Mouse (Mus musculus) retina, postnatal 1 day (tissue): ENCODE data around the gene Oser1.
"Not testable (repeated sequence)": the region's sequence is repeated elsewhere in the genome, so short reads cannot be mapped to it uniquely, and the experiment has no call there.

Experiments
- DNase-seq: peaks from one replicate; pipeline ENCODE4 v3.0.0-alpha.2; 2012

The Oser1 gene

DNA sequence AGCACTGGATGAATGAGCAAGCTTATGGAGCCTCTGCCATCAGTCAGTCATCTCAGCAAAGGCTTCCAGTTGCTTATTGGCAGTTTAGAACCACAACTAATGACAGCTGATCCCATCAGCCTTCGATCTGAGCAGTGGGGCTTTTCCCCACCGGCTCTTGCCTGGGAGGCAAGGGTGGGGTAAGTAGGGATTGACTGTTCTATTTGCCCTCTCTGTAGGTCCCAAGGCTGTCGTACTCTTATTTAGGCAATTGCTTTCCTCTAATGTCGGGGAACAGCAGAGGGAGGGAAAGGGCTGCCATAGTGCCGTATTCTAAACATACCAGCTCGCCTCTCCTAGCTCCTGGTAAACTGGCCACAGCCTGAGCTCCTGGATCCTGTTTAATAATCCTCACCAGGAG is at the start of gene Oser1:
Gene Oser1, minus strand, starts transcription at position 101 of the 400 bp plus-strand sequence.
- DNase-seq, result no peak

DNA sequence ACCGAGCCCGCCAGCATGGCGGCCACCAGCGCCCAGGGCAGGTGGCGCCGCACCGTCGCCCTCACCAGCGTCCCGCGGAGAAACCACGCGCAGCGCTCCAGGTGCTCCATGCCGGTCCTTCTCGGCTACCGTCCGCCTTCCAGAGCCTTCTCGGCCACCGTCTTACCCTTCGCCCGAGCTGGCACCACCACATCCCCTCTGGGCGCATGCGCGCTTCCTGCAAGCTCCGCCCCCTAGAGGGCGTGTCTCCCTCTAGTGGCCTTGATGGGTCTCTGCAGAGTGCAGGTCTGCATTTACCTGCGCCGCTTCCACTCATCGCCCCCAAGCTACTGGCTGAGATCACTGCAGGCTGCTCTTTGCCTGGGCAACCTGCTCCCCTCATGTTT is 48.0 kb upstream of the Oser1 start, which contains the start of gene Fitm2:
Gene Fitm2, minus strand, starts transcription at position 164 of the 386 bp plus-strand sequence.
- peak; percentile 98 for DNase-seq

DNA sequence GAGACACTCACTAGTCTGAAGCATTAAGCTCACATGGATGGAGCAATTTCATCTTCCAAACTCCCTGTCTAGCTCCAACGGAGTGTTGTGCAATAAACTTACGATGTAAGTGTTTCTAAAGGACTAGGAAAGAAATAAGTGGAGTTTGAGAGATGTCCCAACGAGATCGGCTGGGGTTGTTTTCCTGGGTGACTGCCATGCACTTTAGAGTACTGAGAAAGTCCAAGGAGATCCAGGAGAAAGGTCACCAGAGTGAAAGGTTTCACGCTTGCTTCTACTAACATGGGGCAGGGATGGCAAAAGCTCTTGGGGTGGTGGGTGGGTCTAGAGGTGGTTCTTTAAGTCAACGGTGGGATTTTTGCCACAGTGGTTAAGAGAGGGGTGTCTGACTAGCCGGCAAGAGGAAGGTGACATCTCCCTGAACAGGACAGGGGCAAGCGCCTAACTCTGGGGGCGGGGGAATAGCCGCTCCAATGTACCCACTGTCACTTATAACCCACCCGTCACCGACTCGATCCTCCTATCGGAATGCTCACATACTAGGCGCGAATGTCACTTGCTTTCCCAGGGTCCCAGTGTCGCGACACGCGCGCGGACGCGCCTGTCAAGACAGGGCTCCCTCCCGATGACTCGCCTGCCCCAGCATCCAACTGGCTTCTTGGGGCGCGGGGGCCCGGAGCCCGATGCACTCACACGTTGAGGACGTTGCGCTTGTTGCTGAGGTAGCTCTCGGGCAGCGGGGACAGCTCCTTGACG is 47.4 kb upstream of the Oser1 start:
- no peak for DNase-seq

GRCm38 (mm10) chr2:163471136-163471535 is 46.6 kb upstream of the Oser1 start:
- no peak for DNase-seq

- DNase-seq, result no peak
These were observed 45.2 kb upstream of the Oser1 start for GRCm38 (mm10) chr2:163469711-163470110.

GRCm38 (mm10) chr2:163468866-163469265 is 44.4 kb upstream of the Oser1 start:
- DNase-seq, result no peak

DNA sequence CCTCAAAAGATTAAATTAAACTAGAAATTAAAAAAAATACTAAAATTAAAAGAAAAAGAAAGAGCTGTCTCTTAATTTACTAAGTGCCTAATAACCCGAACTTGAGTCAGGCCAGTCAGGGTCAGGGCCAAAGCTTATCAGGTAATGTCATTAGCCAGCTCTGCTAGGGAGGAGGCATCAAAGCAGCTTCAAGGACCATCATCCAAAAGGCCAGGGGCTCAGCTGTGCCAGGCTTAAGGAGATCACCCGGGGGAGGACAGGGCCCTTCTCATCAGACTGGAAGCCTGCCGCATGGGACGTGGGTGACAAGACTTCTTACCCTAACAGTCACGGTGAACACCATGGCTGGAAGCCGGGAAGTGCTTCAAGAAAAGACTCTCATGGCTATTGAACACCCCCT is 43.1 kb upstream of the Oser1 start:
- DNase-seq, result no peak

DNA sequence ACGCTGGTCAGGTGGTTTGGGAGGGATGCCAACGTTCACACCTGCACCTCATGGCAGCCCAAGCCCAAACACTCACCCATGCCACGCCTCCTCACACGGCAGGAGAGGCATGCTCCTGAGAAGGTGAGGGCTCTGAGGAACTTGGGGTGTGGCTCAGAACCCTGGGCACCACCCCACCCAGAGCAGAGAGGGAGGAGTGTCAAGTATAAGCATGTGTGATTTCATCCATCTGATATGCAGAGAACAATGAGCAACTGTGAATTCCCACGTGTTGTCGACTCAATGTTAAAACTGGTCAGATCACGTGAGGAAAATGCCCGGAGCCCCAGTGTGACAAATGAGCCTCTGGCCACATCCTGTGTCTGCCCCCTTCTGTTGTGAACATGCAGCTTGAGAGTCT is 42.3 kb upstream of the Oser1 start:
- no peak for DNase-seq

DNA sequence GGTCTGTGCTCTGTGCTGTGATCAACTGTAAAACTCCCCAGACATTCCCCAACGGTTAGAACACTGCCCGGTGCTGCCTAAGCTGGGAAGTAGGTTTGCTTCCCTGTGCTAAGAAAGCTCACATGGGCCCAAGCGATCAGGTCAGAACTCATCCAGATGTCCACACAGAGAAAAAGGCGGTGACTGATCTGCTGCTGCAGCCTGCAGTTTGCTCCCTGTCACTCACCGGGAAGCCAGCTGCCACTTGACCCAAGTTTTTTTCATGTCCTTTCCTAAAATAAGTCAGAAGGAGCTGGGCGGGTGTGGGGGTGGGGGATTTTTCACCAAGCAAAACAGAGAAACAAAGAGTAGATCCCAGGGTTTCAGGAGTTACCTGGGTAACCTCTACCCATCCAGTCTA is 40.1 kb upstream of the Oser1 start:
- DNase-seq, result no peak

GRCm38 (mm10) chr2:163463998-163464397 is 39.5 kb upstream of the Oser1 start:
- DNase-seq, result no peak

DNA sequence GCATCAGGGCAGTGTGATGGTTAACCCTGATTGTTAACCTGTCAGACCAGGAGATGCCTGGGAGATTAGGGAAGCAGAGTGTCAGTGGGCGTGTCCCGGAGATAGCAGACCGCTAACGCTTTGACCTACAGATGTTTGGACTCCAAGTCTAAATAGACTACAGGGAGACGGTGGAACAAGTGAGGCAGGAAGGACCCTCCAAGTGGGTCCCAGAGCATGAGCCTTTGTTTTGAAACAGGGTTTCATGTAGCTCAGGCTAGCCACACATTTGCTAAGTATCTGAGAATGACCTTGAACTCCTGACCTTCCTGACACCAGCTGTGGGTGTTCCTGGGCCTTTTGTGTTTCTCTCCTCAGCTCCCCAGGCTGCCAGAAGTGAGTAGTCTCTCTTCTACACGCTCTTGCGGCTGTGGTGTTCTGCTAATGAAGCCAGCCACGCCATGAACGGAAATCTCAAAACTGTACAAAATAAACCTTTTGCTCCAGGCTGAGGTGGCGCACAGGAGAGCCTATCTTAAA is 38.8 kb upstream of the Oser1 start:
- DNase-seq, result no peak

GRCm38 (mm10) chr2:163462801-163463200 is 38.3 kb upstream of the Oser1 start:
- no peak for DNase-seq

DNA sequence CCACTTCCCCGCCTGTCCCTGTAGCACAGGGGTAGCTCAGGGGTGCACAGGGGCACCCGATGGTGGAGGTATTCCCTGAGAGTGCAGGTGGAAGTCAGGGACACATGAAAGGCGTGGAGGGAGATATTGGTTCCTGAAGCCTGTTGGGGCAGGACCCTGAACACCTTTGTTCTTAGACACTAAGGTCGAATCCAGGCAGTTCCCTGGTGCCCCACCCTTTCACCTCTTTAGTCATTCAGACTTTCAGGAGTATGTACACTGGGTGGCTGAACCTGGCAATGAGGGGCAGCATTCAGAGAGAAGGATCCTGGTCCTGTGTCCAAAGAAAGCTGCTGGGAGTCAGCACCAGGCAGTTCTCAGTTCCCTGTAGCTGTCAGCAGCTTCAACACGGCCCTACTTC is 37.9 kb upstream of the Oser1 start:
- no peak for DNase-seq

DNA sequence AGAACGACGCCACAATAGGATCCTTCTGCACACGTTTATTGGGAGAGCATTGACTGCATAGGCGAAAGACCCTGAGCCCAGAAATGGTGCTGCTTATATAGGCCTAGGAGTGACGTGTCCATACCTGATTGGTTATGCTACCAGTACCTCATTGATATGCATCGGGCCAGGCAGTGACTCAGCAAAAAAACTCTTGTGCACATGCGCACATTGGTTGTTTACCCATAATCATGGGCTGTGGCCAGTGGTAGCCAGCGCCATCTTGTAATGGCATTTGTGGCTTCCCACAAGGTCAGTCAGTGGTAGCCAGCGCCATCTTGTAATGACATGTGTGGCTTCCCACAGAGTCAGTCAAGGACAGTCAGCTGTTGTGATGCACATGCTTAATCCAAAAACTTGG is 36.8 kb upstream of the Oser1 start:
- not testable (repeated sequence) for DNase-seq

DNA sequence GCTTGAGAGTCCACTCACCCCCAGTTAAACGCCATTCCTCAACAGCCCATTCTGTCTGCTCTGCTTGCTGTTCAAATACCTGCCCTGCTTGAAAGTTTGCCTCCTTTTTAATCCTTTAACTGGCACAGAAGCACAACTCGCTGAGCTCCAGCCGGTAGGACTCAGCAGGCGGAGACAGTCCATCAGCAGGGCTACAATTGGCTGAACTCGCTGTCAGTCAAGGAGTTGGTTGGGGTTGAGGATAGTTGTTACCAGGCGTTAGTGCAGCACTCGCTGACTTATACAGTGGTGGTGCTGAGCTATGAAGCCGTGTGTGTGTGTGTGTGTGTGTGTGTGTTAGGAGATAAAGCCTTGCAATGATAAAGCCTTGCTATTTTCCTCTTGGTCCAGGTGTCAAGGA is 36.1 kb upstream of the Oser1 start:
- DNase-seq, result no peak

DNA sequence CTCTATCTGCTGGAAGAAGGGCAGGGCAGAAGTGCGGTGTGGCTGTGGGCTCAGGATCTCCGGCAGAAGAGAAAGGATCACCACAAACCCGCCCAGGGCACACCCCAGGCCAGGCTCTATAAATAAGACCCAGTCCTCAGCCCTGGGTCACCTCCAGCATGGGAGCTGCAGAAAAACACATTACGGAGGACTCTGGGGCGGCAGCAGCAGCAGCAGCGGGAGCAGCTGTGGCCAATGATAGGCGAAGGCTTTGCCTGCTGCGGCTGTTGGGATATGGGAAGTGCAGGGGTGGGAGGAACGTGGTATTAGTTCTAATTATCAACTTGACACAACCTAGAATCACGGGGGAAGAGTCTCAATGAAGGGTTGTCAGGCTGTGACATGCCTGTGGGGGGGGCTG is 34.9 kb upstream of the Oser1 start:
- DNase-seq, result peak; percentile 31

DNA sequence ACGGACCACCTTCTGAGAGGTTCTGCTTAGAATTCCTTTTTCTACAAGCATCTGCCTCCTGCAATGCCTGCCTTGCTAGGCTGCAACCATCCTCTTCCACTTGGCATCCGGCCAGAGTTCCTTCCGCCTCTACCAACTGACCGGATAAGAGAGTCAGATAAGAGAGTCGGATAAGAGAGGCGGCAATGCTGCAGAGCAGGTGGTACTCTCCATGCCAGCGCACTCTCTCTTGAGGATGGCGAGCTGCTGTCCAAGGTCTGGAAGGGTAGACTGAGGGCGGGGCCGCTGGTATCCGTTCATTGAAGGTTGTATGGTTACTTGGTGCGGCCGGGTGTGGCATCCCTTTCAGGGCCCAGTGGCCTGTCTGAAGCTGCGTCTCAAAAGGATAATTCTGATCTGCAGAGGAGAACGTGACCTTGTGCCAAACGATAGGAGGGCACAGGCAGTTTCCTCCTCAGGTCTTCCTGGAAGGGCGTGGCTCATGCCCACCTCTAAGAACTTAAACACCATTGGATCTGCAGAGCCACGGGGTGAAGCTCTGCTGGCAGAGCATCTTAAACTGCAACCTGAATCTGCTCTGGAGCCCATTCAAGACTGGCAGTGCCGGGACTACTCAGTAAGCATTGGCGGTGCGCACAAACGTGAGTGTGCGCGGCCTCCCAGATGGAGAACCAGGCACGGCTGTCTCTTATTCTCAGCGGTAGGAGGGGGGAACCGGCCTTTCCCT is 34.2 kb upstream of the Oser1 start:
- no peak for DNase-seq

GRCm38 (mm10) chr2:163453378-163453777 is 28.9 kb upstream of the Oser1 start:
- DNase-seq, result no peak

DNA sequence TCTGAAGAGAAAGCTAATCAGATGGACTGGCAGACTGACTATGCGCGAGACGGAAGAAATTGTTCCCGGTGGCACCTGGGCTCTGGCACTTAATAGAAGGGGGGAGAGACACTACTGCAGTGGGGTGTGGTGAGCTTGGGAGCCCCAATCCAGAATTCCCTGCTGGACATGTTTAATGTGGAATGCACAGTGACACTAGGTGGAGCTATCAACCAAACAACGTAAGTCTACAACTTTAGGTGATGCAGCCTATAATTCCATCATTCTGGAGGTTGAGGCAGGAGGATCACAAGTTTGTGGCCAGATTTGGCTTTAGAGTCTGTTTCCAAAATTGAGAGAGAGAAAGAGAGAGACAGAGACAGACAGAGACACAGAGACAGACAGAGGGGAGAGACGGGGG is 28.2 kb upstream of the Oser1 start:
- no peak for DNase-seq

GRCm38 (mm10) chr2:163450668-163451295 is 26.3 kb upstream of the Oser1 start:
- DNase-seq, result no peak

DNA sequence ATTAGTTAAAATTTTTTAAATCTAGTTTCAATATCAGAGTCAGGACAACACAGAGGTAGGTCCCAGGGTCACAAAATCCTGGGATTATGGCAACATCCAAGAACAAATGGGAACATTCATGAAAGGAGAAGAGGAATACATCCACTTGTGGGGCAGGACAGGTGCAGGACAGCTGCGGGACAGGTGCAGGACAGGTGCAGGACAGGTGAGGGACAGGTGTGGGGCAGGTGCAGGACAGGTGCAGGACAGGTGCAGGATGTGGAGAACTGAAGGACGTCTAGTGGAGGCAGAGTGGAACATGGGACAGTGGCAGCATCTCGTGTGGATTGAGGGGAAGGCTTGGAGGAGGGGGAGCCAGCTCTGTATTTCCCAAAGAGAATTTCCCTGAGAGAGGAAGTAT is 24.8 kb upstream of the Oser1 start:
- no peak for DNase-seq

GRCm38 (mm10) chr2:163447375-163447774 is 22.9 kb upstream of the Oser1 start:
- no peak for DNase-seq

DNA sequence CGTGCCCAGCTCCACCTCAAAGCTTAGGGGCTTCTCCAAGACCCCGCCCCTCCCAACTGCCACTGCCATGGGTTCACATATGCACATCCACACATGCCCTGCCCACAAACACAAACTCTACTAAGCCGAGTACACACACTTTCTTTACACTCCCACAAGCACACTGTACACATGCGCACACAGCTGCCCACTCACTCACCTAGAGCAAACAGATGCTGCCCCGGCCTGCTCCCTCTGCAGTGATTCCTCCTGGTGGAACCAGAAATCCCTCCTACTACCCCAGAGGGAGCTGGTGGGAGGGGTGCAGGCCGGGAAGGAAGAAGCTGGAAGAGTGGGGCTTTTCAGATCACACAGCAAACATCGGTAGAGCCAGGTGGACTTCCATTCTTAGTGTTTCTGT is 19.5 kb upstream of the Oser1 start:
- DNase-seq, result no peak

DNA sequence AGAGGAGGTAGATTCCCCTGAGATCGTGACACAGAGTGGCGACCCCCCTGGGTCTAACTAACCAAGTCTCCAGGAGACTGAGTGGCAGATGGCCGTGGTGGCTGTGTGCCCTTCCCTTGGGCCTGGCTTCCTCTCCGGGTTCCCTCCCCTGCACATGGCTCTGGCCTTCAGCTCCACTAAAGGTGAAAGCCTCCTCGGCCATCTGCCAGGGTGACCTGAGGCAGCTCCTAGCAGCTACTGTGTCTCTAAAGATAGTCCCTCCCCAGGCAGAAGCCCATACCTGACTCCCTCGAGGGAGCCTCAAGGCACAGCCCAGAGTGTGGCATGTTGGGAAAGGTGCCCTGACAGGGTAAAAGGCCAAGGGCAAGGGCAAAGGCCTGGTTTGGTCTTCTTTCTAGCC is 19.0 kb upstream of the Oser1 start:
- peak; percentile 20 for DNase-seq
